Mouse (Mus musculus) embryonic facial prominence, embryonic 15.5 days (tissue): ENCODE data around the gene Pcsk5. TPM values are rescaled to one million over a fixed set of nuclear protein-coding genes. Genes with fewer than 3 reads are reported as not detected.

ENCODE experiments used
- ATAC-seq: fragments of 200-750 bp; cut with Nextera tagmentation; 2 replicates; pipeline ENCODE4 v1.8.0; 2017; ENCODE audit warnings: low read depth, moderate TSS enrichment; ENCODE audit not compliant: insufficient number of reproducible peaks, low FRiP score, low TSS enrichment
- H3K27ac ChIP-seq: fragments of 300-500 bp; sonication (generic); replicated peaks from 2 replicates; pipeline ENCODE4 v1.5.1; 2015; ENCODE audit warnings: mild to moderate bottlenecking, inconsistent platforms
- H3K27me3 ChIP-seq: fragments of 300-500 bp; sonication (generic); 2 replicates; pipeline ENCODE4 v1.6.1; 2015; ENCODE audit warnings: inconsistent platforms
- H3K36me3 ChIP-seq: fragments of 300-500 bp; sonication (generic); 2 replicates; pipeline ENCODE4 v1.6.1; 2015; ENCODE audit warnings: mild to moderate bottlenecking, inconsistent platforms
- H3K4me1 ChIP-seq: fragments of 300-500 bp; sonication (generic); 2 replicates; pipeline ENCODE4 v1.6.1; 2015; ENCODE audit warnings: inconsistent platforms
- H3K4me2 ChIP-seq: fragments of 300-500 bp; sonication (generic); replicated peaks from 2 replicates; pipeline ENCODE4 v1.6.1; 2015; ENCODE audit warnings: mild to moderate bottlenecking, inconsistent platforms
- H3K4me3 ChIP-seq: fragments of 300-500 bp; sonication (generic); replicated peaks from 2 replicates; pipeline ENCODE4 v1.5.1; 2015; ENCODE audit warnings: mild to moderate bottlenecking, inconsistent platforms
- H3K9ac ChIP-seq: fragments of 300-500 bp; sonication (generic); 2 replicates; pipeline ENCODE4 v1.6.1; 2015; ENCODE audit warnings: inconsistent platforms
- H3K9me3 ChIP-seq: fragments of 300-500 bp; sonication (generic); replicated peaks from 2 replicates; pipeline ENCODE4 v1.6.1; 2016; ENCODE audit warnings: inconsistent platforms
- WGBS: fragments of 180-500 bp; shearing (Covaris S2); methylation state at CpG from one replicate; pipeline ENCODE4 v1.1.7; 2015; 5-methylcytosine and 5-hydroxymethylcytosine counted together
- polyA plus RNA-seq: library from polyadenylated mRNA; unstranded; fragments of >200 nt; fragmentation: Nextera tagmentation; extraction: Ambion mirVana; gene quantifications from 2 replicates; pipeline ENCODE4 v1.2.1, GENCODE M21; 2015

Pcsk5 gene
- polyA plus RNA-seq, 1 experiment from 2014 or later: 24.0 TPM

DNA sequence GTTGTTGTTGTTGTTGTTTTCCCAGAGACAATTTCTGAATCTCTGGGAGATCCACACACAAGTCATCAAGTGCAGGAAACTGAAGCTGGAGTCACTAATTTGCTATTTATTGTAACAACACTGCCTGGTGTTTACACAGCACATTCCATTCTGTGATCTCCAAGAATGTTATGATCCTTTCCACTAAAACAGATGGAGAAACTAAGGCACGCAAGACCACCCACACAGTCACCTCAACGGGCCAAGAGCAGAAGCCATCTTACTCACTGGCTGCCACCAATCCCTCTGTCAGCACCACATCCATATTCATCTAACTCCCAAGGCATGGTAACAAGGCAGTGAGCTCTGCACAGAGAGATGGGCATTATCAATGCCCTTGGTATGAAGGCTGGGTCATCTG lies 62.3 kb downstream of the Pcsk5 start:
- no peaks in the 10 kb centered on the region for H3K27me3 ChIP-seq
- no peak overlapping the region for H3K4me2 ChIP-seq
- no peak overlapping the region for H3K4me3 ChIP-seq
- no peaks in the 10 kb centered on the region for H3K4me1 ChIP-seq
- no peaks in the 10 kb centered on the region for H3K9me3 ChIP-seq
- no peak for ATAC-seq
- 54% methylated on average over 2 of the region's 2 CpGs for WGBS
- H3K9ac ChIP-seq: no peak overlapping the region
- no peak overlapping the region for H3K27ac ChIP-seq
- no peaks in the 10 kb centered on the region for H3K36me3 ChIP-seq

DNA sequence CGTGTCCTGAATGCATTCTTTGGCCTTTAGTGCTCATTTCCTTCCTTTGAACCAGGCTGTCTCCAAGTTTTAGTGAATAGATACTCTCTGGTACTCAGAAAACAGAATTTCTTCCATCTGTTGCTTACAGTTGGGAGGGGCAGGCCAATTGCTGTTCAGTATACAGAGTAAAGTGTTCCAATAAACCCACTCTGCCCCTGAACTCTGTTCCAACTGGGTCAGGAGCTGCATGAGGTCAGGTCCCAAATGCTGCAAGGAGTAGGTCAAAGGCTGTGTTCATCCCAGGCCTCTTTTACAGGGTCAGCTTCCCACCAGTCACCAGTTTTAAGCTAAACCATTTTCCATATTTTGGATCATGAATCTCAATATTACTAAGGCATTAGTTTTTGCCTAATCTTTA lies 63.4 kb downstream of the Pcsk5 start:
- no peak for ATAC-seq
- H3K27ac ChIP-seq: no peak overlapping the region
- H3K36me3 ChIP-seq: no peaks in the 10 kb centered on the region
- H3K27me3 ChIP-seq: no peaks in the 10 kb centered on the region
- WGBS: 42% methylated on average over 1 of the region's 1 CpGs
- no peak overlapping the region for H3K4me3 ChIP-seq
- H3K4me2 ChIP-seq: no peak overlapping the region
- no peak overlapping the region for H3K9ac ChIP-seq
- H3K9me3 ChIP-seq: no peaks in the 10 kb centered on the region
- H3K4me1 ChIP-seq: no peaks in the 10 kb centered on the region

DNA sequence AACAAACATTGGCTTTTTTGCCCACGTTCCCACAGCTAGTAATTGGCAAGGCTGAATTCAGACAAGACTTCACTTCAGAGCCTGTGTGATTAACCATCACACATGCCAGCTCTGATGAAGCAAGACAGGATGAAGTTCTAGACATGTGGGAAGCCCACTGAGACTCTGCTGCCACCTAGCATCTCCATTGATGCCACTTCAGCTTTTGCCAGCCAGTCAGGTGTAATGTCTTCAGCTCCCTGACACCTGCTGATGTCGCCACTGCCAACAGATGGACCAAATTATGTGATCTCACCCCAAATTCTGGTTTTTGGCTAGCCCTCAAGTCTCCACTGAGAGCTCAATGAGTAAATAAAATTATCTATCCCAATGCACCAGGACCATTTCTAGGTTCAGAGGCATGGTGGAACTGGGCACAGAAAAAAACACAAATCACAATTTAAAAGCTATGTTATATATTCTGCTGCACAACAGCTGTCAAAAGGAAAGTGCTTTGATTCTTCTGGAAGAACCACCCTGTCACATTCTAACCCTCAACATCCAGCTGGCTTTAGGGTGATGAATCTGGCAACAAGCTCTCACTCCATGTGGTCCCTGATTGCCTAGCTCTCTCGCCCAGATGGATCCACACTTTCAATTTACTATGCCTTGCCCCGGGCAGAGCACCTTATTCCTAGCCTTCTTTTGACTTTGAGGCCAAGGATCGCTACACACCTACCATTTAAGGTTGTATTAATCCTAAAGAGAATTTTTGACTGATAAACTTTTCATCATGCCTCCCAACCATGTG lies 67.6 kb downstream of the Pcsk5 start:
- no peaks in the 10 kb centered on the region for H3K4me1 ChIP-seq
- no peak overlapping the region for H3K4me3 ChIP-seq
- no peaks in the 10 kb centered on the region for H3K9me3 ChIP-seq
- no peak overlapping the region for H3K4me2 ChIP-seq
- no peaks in the 10 kb centered on the region for H3K27me3 ChIP-seq
- H3K9ac ChIP-seq: no peak overlapping the region
- H3K27ac ChIP-seq: no peak overlapping the region
- ATAC-seq: no peak
- 73% methylated on average over 5 of the region's 5 CpGs for WGBS
- H3K36me3 ChIP-seq: no peaks in the 10 kb centered on the region

DNA sequence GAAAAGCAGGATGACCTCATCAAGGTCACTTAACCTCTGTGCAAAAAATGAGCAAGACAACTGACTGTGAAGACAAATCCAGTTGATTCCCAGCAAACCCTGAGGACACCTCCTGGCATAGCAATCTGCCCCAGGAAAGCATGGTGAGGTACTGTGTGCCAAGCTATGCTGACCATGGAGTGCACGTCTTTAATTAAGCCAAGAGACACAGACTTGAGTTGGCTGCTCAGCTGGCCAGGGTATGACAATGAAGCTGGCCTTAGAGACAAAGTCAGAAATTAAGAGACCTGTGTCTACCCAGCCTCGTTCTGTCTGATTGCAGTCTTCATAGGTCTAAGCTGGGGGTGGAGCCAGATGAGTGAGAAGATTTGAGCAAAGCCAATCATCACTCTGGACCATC lies 72.4 kb downstream of the Pcsk5 start:
- ATAC-seq: no peak
- Histone ChIP-seq H3K36me3 (no peaks in the 10 kb centered on the region), H3K9me3 (no peaks in the 10 kb centered on the region), H3K27me3 (no peaks in the 10 kb centered on the region), H3K27ac (no peak overlapping the region), H3K4me2 (no peak overlapping the region), H3K4me3 (no peak overlapping the region), H3K9ac (no peak overlapping the region), H3K4me1 (no peaks in the 10 kb centered on the region)
- WGBS: 86% methylated on average over 2 of the region's 2 CpGs

DNA sequence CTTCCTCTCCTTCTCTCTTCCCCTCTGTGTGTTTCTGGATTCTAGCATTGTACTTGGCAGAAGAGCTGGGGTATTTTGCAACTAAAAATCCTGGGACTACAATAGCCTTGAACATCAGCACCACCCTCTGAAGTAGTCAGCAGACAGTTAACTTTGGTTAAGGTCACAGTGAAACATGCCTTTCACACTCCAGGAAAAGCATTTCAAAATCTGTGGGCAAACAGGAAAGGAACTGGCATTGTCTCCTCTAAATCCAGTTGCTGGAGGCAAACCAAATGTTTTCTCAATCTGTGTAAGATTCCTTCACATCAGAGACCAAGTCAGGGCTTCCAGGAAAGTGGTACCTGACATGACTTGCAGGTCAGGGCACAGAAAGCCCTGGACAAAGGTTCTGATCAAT lies 74.7 kb downstream of the Pcsk5 start:
- H3K9ac ChIP-seq: no peak overlapping the region
- no peak for ATAC-seq

DNA sequence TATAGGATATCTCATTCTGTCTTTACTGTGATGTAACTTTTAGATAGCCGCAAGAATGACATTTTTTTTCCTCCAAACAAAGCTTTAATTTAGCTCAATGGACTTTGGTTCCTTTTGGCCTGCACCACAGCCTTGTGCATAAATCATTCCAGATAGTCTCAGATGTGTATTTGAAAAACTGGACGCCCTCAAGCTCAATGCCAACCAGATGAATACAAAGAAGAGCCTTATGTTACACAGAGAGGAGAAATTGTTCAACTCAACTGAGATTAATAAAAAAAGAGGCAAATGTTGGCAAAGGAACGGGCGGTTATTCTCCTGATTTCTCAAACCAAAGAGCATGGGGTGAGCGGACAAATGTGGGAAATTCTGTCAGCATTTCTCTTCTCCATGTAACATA lies 75.8 kb downstream of the Pcsk5 start:
- H3K9ac ChIP-seq: no peak overlapping the region
- H3K27ac ChIP-seq: no peak overlapping the region
- 59% methylated on average over 5 of the region's 5 CpGs for WGBS
- no peak overlapping the region for H3K4me2 ChIP-seq
- no peaks in the 10 kb centered on the region for H3K36me3 ChIP-seq
- H3K27me3 ChIP-seq: no peaks in the 10 kb centered on the region
- H3K9me3 ChIP-seq: no peaks in the 10 kb centered on the region
- H3K4me1 ChIP-seq: no peaks in the 10 kb centered on the region
- no peak overlapping the region for H3K4me3 ChIP-seq
- ATAC-seq: no peak

More for the DNA sequence above, 74.7 kb downstream of the Pcsk5 start:
- Histone ChIP-seq H3K4me1 (no peaks in the 10 kb centered on the region), H3K27me3 (no peaks in the 10 kb centered on the region), H3K9me3 (no peaks in the 10 kb centered on the region), H3K36me3 (no peaks in the 10 kb centered on the region), H3K4me2 (no peak overlapping the region), H3K27ac (no peak overlapping the region), H3K4me3 (no peak overlapping the region)

DNA sequence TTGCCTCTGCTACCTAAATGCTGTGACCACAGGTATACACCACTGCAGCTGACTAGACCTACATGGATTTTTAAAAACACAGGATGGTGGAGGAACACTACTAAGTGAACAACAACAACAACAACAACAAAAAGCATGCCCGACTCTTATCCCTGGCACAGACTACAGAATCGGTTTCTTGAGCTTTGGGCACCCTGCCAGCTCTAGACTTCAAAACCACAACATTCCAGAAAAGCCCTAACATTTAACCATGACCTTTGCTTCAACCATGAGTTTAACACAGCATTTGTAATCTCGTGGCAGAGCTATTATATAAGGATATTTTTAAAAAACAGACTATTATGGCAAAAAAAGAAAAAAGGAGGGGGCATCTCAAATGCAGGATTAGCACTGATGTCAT lies 84.6 kb downstream of the Pcsk5 start:
- Histone ChIP-seq H3K4me3 (no peak overlapping the region), H3K4me1 (no peaks in the 10 kb centered on the region)
- WGBS: 22% methylated on average over 3 of the region's 3 CpGs

DNA sequence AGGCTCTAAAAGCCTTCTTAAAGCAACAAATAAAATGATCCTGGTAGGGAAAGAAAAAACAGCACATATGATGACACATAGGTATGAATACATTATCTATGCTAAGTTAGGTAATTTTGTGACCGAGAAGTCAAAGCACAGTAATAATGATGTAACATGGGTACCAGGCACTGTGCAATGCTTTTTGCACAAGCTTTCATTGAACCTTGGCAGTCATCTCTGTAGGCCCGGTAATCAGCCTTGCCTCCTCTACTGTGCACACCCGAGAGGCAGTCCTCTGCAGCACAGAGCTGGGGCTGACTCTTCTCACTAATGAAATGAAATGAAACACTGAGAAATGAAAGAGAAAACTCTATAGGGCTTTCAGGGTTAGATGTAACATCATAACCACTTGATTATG lies 89.1 kb downstream of the Pcsk5 start:
- Histone ChIP-seq H3K9ac (no peak overlapping the region), H3K9me3 (no peaks in the 10 kb centered on the region), H3K4me3 (no peak overlapping the region), H3K4me2 (no peak overlapping the region), H3K27me3 (no peaks in the 10 kb centered on the region), H3K27ac (no peak overlapping the region), H3K4me1 (no peaks in the 10 kb centered on the region), H3K36me3 (no peaks in the 10 kb centered on the region)
- no peak for ATAC-seq
- WGBS: 89% methylated on average over 3 of the region's 3 CpGs

More for the DNA sequence above, 84.6 kb downstream of the Pcsk5 start:
- Histone ChIP-seq H3K9me3 (no peaks in the 10 kb centered on the region), H3K27ac (no peak overlapping the region), H3K36me3 (no peaks in the 10 kb centered on the region), H3K4me2 (no peak overlapping the region), H3K27me3 (no peaks in the 10 kb centered on the region), H3K9ac (no peak overlapping the region)
- peak; percentile 43; the same call in 1 of the 2 replicates for ATAC-seq

DNA sequence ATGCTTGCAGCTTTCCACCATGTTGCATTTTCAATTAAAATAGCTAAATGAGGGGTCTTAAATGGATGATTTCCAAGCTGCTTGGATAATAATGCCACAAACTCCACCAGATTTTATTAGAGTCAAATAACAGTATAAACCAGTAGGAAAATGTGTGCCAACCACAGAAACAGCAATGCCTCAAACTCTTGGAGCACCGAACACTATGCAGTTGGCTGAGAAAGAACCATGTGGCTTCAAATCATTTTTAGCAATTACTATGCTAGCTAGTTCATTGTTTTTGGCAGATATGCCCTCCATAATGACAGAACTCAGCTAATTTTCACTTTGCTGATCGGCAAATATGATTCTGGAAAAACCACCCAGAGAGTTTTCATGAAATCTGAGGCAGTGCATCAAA lies 92.1 kb downstream of the Pcsk5 start:
- Histone ChIP-seq H3K9me3 (no peaks in the 10 kb centered on the region), H3K27me3 (no peaks in the 10 kb centered on the region), H3K27ac (no peak overlapping the region), H3K4me3 (no peak overlapping the region), H3K4me1 (no peaks in the 10 kb centered on the region), H3K9ac (no peak overlapping the region), H3K36me3 (no peaks in the 10 kb centered on the region), H3K4me2 (no peak overlapping the region)
- 71% methylated on average over 2 of the region's 2 CpGs for WGBS
- ATAC-seq: no peak

DNA sequence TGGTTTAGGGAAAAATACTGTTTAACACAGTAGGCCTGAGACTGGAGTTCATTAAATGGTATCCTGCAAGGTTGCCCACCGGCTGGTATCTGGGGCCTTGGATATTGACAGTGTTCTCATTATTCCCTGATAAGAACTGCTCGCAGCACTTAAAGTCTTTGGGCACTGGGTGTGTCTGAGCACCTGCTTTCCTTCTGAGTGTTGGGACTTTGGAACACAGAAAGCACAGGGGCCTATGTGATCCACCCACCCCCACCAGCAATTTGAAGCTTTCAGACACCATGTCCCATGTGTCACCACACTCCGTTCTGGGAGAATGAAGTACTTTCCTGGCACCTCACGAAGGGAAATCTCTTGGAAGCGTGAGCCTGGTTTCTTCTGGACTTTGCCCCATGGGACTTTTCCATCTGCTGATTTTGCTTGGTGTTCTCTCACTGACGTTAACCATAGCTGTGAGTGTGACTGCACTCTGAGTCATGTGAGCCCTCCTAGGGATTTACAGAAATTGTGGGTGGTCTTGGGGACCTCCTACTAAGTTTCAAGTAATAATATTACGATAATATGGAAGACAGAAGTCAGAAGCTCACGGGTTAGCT lies 92.9 kb downstream of the Pcsk5 start:
- Histone ChIP-seq H3K4me3 (no peak overlapping the region), H3K9ac (no peak overlapping the region), H3K9me3 (no peaks in the 10 kb centered on the region), H3K4me1 (no peaks in the 10 kb centered on the region), H3K4me2 (no peak overlapping the region), H3K36me3 (no peaks in the 10 kb centered on the region), H3K27me3 (no peaks in the 10 kb centered on the region), H3K27ac (no peak overlapping the region)
- WGBS: 72% methylated on average over 8 of the region's 8 CpGs
- ATAC-seq: no peak

DNA sequence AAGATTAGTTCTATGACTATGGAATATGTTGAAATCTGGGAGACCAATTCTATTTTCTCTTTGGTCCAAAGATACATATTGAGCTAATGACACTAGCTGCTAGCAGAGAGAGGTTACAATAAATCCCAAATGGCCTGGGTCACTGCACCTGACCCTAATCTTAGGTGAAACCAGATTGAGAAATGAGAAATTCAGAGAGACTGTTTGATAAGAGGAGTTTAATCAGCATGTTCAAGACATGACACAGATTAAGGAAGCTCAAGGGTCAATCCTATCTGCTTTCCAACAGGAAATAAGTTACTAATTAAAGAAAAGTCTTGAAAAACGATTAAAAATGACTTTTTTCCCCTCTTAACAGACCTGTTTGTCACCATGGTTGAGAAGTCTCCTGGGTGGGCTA lies 96.0 kb downstream of the Pcsk5 start:
- H3K4me2 ChIP-seq: no peak overlapping the region
- no peak overlapping the region for H3K9ac ChIP-seq
- H3K9me3 ChIP-seq: no peaks in the 10 kb centered on the region
- H3K27me3 ChIP-seq: no peaks in the 10 kb centered on the region
- no peaks in the 10 kb centered on the region for H3K4me1 ChIP-seq
- 30% methylated on average over 1 of the region's 1 CpGs for WGBS
- no peak overlapping the region for H3K27ac ChIP-seq
- H3K4me3 ChIP-seq: no peak overlapping the region
- ATAC-seq: no peak
- no peaks in the 10 kb centered on the region for H3K36me3 ChIP-seq

DNA sequence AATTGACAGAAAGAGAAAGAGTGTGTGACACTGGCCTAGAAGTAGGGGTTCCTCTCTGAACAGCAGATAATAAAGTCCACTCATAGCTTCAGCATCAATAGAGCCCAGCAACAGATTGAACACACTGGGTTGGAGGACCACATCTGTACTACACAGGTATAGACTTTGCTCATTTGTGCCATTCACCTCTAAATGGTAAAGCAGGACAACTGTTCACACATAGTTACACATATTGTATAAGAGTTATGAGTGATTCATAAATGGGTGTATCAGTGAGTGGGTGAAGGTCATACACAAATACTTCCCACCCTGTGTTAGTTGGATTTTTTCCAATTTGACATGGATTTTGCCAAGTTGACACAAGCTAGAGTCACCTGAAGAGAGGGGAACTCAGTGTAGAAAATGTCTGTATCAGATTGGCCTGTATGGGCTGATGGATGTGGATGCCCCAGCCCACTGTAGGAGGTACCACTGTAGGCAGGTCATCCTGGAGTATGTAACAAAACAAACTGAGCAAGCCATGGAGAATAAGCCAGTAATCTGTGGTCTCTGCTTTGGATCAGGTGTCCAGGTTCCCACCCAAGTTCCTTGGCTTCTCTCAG lies 104.7 kb downstream of the Pcsk5 start:
- Histone ChIP-seq H3K27ac (no peak overlapping the region), H3K4me3 (no peak overlapping the region), H3K4me1 (no peaks in the 10 kb centered on the region), H3K36me3 (no peaks in the 10 kb centered on the region), H3K9ac (no peak overlapping the region), H3K4me2 (no peak overlapping the region), H3K9me3 (no peaks in the 10 kb centered on the region), H3K27me3 (no peaks in the 10 kb centered on the region)
- ATAC-seq: no peak
